Mouse (Mus musculus) ovary, postnatal 14 days (tissue): ENCODE measurements around the gene Trak1.

Experiments
- DNase-seq: peaks from one replicate; pipeline ENCODE4 v3.0.0; 2022; ENCODE audit warnings: low spot score

Trak1 gene

DNA sequence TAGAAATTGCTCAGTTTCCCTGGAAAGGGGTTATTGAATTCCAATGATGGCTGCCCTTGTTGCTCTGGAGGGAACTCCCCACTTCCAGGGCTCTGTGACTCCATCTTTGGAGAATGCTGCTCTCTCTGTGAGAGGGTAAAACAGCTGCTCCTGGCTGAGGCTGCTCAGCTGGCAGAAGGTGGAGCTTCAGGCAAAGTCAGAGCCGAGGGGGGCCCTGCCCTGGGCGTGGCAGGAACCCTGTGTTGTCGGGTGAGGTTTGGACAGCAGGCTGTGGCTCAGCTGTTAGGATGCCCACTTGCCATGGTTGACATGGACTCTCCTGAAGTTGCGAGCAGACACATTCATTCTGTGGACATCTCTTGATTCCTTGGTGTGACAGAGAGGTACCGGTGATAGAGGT, 49.3 kb downstream of the Trak1 start:
- DNase-seq: no peak

DNA sequence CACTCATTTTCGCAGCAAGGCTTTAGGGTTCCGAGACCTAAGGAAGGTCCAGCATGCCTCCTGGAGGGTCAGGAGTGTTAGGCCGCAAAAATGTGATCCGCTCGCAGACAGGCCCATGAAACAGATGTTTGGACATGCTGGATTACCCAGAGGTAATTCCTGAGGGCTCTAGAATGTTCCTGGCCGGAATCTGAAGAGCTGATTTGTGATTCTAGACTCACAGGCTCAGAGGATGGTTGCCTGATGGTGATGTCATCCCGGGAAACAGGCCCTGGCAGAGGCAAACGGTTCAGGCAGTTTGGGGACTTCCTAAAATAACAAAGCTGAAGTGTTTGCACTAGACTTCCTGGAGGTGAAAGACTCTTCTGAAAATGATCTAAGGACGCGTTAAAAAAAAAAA, 50.7 kb downstream of the Trak1 start:
- DNase-seq: no peak

DNA sequence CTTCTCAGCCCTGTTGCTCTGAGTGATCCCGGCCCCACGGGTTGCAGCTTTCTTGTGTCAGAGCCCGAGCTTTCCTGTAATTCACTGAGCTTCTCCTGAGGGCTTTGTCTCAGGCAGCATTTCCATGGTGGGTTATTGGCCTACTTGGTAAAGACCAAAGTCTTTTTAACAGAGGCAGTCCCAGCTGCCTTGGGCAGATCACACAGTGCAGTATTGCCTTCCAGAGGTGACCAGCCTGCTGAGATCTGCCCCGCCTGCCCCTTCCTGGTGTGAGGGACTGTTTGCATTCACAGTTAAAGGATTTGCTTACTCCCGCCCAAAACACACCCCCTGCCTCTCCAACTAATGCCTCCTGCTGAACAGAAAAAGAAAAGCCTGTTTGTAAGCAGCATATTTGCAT, 51.2 kb downstream of the Trak1 start:
- DNase-seq: no peak

DNA sequence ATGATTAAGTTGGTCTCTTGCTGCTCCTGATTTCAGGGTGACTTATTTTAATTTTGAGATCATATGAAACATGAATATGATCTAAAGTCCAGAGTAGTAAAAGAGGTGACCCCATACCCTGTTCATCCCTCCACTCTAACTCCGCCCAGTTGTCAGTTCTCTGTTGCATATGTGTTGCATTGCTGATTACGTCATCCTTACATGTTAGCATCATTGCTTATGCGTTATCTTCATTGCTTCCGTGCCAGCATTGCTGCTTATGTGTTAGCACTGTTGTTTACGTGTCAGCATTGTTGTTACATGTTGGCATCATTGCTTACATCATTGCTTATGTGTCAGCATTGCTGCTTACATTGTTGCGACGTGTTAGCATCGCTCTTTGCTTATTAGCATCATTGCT, 51.8 kb downstream of the Trak1 start:
- DNase-seq: no peak

DNA sequence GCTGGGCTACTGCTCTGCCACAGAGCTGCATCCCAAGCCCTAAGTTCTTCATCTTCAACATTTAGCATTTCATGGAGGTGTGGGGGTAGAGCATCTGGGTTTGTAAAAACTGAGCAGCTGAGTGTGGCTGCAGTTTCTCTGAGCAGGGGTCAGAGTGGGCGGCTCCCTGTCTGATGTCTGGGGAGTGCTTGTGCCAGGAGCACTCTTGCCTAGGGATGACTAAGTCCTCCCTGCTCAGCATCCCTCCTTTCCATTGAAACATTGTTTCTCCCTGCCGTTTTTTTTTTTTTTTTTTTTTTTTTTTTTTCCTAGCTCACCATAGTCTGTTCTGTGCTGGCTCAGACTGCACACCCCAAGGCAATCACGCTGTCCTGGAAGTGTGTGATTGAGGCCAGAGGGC, 53.3 kb downstream of the Trak1 start:
- no peak for DNase-seq

DNA sequence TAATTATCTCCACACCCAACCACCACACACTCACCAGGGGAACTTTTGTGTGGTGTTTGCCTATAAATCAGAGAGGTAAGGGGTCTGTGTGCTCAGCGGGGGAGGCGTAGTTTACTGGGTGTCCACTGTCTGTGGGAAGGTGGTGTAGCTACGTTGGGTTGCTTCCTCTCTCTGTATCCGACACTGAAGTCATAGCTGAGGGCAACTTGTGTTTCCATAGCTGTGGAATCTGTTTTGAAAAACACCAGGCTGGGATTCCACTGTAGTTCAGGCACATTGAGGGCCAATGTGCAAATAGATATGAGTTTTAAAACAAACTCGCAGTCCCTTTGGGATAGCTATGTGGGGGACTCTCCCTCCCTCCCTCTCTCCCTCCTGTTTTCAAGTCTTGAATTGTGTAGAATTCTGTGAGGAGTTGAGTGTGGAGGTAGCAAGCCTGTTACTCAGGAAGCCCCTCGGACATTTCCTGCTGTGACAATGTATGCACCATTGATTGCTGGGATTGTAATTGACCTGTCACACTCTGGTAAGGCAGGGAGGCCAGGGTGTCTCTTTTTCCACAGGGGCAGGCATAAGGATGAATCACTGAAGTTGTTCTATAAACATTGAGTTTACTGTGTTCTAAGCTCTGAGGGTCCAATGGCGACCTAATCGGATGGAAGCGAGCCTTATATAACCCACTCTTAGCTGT, 54.2 kb downstream of the Trak1 start:
- DNase-seq: no peak

DNA sequence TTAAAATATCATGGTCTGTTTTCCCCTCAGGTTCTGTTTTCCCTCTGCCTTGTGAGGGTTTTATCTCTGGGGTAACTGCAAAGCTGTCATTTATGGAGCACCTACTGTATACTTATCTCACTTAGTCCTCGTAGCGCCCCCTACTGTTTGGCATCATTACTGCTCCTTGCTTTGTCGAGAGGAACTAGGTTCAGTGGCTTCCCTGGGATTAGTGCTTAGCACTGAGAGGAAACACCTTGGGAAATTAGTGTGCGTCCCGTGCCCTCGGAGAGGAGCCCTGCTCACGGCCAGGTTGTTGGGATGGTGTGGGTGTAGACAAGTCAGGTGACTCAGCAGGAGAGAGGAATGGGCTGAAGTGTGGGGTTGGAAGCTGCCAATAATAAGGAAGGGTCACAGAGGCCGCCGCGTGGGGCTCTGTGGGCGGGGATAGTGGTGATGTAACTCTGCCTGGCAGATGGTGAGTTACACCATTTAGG, 54.9 kb downstream of the Trak1 start:
- DNase-seq: no peak

DNA sequence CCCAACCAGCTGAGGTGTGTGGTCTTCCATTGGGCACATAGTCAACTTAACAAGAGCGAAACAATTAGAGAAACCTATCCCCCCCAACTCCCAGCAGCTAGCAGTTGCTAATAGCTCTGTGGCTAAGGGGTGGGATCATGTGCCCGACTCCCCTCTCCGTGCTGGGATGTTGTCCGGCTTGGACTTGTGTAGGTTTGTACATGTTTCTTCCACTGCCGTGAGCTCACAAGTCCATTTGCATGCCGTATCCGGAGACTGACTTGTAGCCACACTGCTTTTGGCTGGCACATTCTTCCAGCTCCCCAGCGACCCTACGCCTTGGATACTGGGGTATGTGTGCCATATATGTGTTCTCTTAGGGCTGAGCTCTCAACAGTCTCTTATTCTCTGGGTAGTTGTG, 55.4 kb downstream of the Trak1 start:
- no peak for DNase-seq

DNA sequence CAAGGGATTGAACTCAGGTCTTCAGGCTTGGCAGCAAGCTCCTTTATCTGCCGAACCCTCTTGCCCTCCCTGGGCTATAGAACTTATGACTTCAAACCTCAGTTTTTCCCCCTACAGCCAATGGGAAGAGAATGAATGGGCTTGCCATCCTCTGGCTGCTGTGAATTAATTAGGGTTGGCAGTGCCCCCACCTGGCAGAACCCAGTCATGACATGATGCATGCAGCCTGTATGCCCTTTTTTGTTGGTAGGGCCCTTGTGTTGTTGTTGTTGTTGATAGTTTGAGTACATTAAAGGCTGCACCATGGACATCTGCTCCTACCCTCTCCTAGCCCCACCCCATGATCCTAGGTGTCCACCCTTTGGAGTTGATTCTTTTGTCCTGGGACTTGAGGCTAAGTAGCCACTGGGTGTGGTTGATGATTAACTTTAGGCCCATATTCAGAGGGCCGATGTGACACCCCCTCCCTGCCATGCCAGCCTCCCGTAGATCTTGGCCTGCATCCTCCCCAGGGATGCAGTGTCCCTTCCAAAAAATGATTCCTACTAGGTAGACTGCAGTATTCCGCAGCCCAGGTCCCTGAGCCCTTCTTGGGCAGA, 57.6 kb downstream of the Trak1 start:
- no peak for DNase-seq

DNA sequence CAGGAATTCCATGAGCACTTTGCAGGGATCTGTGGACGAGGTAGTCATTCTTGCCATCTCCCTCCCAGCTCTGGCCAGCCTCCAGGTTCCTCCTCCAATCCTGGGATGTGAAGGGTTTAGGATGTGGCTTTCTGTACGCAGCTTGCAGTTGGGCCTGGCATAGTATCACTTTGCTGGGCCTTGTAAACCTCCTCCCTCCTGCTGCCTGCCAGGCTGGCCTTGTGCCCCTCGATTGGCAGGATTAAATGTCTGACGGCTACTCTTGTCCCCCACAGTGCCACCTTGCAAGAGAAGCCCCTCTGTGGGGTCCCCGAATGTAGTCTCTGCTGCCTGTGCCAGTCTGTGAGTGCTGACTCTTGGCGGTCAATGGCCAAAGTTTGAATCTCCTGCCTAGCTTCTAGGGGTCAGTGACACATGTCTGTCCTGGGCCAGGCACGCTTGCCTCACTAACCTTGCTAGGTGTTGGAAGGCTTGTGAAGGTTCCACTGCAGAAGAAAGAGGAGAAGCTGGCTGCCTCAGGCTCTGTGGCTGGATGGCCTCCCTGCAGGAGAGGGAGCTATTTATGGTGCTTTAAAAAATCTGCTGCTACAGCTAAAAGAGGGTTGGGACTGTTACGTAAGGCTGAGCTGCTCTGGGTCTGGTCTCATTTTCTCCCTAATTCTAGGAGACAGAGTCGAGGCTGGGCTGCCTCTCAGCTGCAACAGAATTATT, 58.3 kb downstream of the Trak1 start:
- DNase-seq: no peak

DNA sequence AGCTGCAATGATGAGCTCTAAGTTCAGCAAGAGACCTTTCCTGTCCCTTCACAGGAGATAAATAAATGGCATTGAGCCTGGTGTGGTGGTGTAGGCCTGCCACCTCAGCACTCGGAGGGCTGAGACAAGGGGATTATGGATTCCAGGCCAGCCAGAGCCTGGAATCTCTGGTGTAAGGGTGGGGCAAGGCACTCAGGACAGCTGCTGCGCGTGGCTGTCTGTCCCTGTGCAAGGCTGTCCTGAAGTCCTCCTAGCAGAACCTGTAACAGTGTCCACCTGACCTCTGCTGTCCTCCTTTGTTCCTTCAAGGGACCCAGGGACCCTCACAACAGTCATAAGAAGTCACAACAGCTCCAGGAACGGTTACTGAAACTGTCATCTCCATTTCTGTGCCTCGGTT, 59.8 kb downstream of the Trak1 start:
- DNase-seq: no peak

DNA sequence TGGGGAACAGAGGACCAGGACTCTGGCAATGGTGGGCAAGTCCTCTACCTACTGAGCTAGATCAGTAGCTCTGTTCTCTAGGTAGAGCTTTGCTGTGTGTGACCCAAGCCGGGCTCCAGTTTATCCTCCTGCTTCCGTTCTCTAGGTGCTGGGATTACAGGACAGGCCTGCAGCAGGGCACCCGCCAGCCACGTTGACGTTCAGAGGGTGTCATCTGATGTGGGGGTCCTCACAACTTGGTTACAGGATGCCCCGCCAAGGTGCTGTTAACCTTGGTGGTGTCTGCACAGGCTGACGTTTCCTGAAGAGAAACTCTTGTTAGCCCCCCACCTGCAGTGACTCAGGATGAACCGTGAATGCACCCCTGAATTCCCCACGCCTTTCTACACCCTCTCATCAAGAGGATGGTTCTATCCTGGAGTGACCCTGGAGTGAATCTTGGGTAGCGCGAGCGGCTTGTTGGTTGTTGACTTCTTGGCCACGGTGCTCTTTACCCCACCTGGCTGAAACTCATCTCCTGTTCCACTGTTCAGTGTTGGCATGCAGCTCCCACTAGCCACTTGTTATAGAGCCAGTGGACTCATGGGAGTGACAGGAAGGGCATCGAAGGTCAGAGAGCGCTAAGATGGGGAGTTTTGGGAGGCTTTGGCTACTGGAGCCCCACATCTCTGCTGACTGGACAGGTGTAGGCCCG, 60.4 kb downstream of the Trak1 start:
- DNase-seq: no peak

DNA sequence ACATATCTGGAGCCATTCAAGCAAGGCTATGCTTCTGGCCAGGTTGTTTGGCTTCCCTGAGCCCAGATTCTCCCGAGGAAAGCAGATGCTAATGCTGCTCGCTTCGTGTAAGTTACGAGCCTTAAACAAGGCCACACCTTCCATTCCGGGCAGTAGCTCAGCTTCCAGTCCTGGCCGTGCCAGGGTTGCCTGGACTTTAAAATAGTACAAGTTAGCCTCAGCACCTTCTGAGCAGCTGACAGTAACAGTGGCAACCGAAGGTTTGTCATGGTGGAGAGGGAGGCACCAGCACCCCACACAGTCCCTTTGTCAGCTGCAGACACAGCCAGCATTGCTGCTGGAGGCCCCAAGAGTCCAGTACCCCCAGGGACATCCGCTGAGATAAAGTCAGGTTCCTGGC, 61.1 kb downstream of the Trak1 start:
- DNase-seq: no peak

DNA sequence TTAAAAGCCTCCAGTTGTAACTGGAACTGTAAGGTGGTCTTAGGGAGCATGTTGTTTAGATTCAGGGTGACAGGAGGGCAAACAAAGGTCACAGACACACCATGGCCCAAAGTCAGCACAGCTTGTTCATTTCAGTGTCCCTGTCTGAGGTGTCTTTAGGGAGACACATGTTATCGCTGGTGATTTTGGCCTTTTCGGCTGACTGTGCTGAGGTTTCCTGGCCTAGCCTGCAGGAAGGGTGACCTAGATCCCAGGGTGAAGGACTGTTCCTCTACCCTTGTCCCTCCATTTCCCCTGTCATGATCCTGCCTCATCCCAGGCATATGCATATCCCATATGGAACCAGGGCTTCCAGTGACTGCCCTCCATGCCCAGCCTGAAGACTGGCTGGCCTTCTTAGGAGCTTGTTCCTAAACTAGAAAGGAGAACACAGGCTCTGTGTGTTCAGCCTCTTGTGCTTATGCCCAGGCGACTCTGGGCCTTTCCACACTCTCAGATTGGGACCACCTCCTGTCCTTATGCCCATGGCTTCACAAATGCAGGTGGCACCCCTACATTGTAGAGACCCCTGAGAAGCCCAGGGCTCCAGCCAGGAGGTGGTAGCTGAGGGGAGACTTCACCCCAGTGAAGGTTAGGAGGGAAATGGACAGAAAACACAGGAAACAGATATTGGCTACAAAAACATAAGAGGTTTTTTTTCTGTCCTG, 62.1 kb downstream of the Trak1 start:
- no peak for DNase-seq

DNA sequence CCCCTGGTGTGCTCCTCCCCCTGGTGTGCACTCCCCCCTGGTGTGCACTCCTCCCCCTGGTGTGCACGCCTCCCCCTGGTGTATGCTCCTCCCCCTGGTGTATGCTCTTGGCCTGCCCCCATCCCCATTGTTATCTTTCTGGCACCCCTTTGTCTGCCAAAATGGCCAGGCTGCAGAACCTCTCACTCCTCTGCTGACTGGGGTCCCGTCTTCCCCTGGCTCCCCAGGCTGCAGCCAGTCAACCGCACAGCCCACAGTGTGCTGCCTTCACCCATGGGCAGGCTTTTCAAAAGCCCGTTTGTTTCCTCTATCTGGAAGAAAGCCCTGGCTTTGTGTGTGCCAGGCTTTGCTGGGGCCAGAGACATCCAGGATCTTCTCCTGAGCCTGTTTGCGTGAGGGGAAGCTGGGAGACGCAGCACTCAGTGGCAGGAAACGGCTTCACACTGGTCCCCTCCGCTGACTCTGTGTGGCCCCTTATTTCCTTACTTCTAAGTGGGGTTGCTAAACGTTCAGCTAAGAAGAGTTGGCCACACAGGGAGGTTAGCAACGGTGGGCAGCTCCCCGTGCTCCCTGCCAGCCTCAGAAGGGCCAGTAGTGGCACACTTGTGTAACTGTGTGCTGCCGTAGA, 63.1 kb downstream of the Trak1 start:
- DNase-seq: no peak

DNA sequence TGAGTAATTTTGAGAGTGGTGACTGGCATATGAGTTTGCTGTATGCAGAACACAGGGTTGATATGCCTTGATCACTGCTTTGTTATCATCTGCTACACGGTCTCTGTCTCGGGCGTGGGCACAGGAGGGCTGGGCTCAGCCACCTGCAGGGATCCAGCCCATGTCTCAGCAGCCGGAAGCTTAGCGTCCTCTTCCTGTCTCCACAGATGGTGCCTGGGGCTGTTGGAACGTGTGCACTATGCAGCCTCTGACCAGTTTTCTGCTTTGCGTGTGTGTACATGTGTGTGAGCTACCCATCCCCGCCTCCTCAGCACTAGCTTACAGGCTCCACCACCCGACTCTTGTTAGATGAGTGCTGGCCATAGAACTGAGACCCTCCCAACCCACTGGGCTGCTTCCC, 63.7 kb downstream of the Trak1 start:
- DNase-seq: no peak

DNA sequence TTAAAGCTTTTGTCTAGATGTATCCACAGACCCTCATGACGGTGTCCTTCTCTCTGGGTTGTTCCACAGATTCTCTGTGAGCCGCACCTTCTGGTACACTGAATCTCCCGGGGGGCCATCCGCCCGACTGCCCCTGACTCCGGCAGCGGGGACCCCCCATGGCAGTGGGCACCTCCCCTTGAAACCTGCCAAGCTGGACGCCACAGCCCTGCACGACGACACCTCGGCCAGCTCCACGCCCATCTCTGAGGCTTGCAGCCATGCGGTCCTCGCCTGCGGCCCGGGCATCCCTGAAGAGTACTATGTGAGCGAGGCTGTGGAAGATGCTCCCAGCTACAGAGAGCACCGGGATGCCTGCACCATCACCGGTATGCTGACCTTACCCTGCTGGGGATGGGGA, 66.6 kb downstream of the Trak1 start:
- no peak for DNase-seq

DNA sequence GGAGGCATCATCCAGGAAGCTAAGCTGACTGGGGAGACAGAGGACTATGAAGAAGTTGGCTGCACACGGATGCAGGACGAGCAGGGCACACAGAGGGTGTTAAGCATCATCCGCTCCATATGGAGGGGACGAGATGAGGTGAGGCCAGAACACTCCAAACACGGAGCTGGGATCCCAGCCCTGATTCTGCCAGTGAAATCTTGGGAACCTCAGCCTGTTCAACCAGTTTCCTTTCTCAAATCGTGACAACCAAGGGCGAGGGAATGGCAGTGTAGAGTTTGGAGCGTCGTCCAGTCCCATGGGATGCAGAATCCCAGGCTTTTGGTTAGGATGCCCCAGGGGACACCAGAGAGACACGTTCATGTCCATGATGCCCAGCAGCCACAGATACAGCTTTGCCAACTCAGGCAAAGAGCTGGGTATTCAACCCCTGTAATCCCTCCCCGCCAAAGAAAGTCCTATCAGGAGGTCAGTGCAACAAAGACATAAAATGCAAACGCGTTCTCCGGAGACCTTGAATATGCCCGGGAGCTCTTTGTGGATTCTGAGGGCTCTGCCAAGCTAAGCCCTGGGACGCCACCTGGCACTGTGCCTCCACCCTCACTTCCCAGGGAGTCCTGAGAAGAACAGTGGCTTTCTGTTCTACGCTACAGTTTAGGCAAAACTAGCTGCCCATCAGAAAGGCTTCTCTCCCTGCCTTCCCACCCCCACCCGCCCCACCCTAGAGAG, 69.0 kb downstream of the Trak1 start:
- no peak for DNase-seq

DNA sequence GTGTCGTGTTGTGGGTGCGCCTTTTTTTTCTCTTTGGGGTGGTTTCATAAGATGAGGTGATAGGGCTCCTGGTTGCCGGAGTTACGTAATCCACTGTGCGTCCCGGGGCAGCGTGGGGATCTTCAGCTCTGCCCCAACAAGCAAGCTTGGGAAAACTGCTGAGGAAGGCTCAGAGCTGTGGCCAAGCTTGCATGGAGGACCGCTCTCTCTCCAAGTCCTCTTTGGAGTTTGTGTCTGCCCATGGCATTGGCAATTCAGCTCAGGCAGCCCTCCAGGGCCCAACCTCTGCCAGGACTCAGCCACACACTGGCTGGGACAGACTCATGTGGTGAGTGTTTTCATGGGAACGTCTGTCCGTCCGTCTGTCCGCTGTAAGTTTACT, 69.6 kb downstream of the Trak1 start:
- DNase-seq: no peak

DNA sequence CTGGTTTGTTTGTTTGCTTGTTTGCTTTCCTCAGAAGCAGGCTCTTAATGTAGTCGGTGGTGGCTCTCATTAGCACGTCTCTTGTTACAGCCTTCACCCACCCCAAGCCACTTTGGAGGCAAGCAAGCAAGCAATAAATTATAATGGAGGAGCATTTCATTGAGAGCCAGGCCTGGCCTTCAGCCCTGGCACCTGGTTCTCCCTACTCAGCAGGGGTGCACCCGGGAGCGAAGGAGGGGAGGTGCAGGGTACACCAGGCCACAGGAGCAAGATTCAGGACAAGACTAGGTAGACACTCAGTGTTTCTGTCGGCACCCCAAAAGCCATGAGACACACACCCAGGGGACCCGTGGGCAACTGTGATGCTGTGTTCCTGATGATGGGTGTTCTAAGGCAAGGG, 72.3 kb downstream of the Trak1 start:
- DNase-seq: no peak

DNA sequence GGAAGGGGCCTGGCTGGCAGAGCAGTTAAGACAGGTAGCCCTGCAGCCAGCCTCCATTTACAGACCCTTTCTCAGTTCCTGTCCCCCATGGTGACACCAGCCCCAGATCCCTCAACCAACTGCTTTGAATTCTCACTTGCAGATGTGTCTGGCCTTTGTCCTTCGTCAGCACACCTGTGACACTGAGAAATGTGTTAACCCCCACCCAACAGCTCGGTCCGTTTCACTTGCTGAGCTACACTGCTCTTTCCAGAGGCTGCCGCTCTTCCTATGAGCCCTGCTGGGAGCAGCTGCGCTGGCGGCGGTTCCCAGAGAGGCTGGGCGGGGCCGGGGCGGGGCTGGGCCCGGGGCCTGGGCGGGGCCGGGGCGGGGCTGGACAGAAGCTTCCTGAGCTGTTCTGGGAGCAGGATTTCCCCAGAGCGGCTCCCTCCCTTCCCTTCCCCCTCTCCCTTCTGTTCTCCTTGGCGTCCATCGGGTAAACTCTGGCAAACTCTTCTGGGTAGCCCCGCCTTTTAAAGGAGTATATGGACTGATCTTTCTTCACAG, 74.1 kb downstream of the Trak1 start:
- DNase-seq: peak; percentile 54
